Mouse (Mus musculus): ENCODE results near the gene Dus2.

- TF ChIP-seq POLR2A (IDR thresholded peaks at IDR 0.05; ENCODE audit: insufficient read depth, low read depth, low read length), result no peak
- TF ChIP-seq EP300 (IDR thresholded peaks at IDR 0.05; ENCODE audit: insufficient read depth, low read depth, low read length), result no peak
- TF ChIP-seq CTCF (IDR thresholded peaks at IDR 0.05), result no peak
Observed at GRCm38 (mm10) chr8:106066721-106067120, 75.6 kb downstream of the Dus2 start.
